ENCODE assay signal across 8 mouse cellular contexts in genomic region chr12:98674627-98675143, GRCm38 (mm10). TPM values are rescaled to one million over a fixed set of nuclear protein-coding genes. Genes with fewer than 3 reads are reported as not detected.
A peak's percentile ranks its signal among the peaks of the same experiment; 100 is the strongest.
DNase-seq lines count a peak whose midpoint lies in the region; ATAC-seq and TF ChIP-seq lines count a peak whose summit lies in the region.

No protein-coding gene starts in this region.

- no peak overlapping the region for H3ac ChIP-seq in C2C12 (ENCODE audit: control insufficient read depth, insufficient read length, low read depth)

- H3K27me3 ChIP-seq in C2C12 (ENCODE audit: control insufficient read depth, insufficient read depth, insufficient read length), result no peaks in the 10 kb centered on the region
- H3K27me3 ChIP-seq in heart, embryonic 11.5 days (ENCODE audit: control insufficient read depth, insufficient read depth, low read length), result no peaks in the 10 kb centered on the region
- no peaks in the 10 kb centered on the region for H3K27me3 ChIP-seq in kidney, embryonic 15.5 days

- ATAC-seq in erythroblast, adult 5-6 weeks (replicated peaks; ENCODE audit: low FRiP score, poor library complexity, severe bottlenecking), result peak; percentile 90
- peak; percentile 57 for ATAC-seq in heart, embryonic 11.5 days (replicated peaks; ENCODE audit: insufficient number of reproducible peaks, low FRiP score, low TSS enrichment)
- peak; percentile 94 for ATAC-seq in kidney, embryonic 15.5 days (replicated peaks; ENCODE audit: low FRiP score)

- no peaks in the 10 kb centered on the region for H3K79me3 ChIP-seq in C2C12 (ENCODE audit: low read depth)

- H3K79me2 ChIP-seq in C2C12 (ENCODE audit: control insufficient read depth, insufficient read depth), result no peaks in the 10 kb centered on the region

- peak; percentile 26 for TF ChIP-seq CTCF in C2C12 (IDR thresholded peaks at IDR 0.05; ENCODE audit: control insufficient read depth, insufficient read depth, insufficient read length)
- TF ChIP-seq CTCF in brain, embryonic 14.5 days (IDR thresholded peaks at IDR 0.05; ENCODE audit: borderline replicate concordance, extremely low read depth, insufficient read depth, insufficient read length), result peak; percentile 78

- WGBS in heart, embryonic 11.5 days (ENCODE audit: insufficient replicate concordance), result 6% methylated on average over 9 of the region's 9 CpGs
- WGBS in kidney, embryonic 15.5 days, result 8% methylated on average over 9 of the region's 9 CpGs

- peak; percentile 90 for DNase-seq in brain, embryonic 14.5 days (ENCODE audit: low read depth)
- peak; percentile 75 for DNase-seq in liver
- peak; percentile 20 to 25 for DNase-seq in monocyte, adult 2 months (ENCODE audit: low read depth in 1 of 2, low spot score in 2 of 2)
- peak; percentile 52 to 54 for DNase-seq in spleen, postnatal 36 days (ENCODE audit: low spot score in 2 of 2)

- peak overlapping the region; percentile 62 for H3K4me2 ChIP-seq in heart, embryonic 11.5 days
- peak overlapping the region; percentile 61 for H3K4me2 ChIP-seq in kidney, embryonic 15.5 days

- no peaks in the 10 kb centered on the region for H3K9me3 ChIP-seq in heart, embryonic 11.5 days (replicated peaks; ENCODE audit: control insufficient read depth, low read length)
- no peaks in the 10 kb centered on the region for H3K9me3 ChIP-seq in kidney, embryonic 15.5 days (replicated peaks)

- 0 out of 2 replicates have a peak overlapping the region, but pooled peaks have one; percentile 39 for H3K9ac ChIP-seq in heart, embryonic 11.5 days (ENCODE audit: low read depth, low read length)
- H3K9ac ChIP-seq in kidney, embryonic 15.5 days, result peak overlapping the region; percentile 22; the same call in 1 of the 2 replicates

- peak overlapping the region; percentile 66 for H3K27ac ChIP-seq in heart, embryonic 11.5 days (ENCODE audit: low read depth, low read length)
- peak overlapping the region; percentile 76 for H3K27ac ChIP-seq in kidney, embryonic 15.5 days

- no peak overlapping the region for H3K4me3 ChIP-seq in C2C12 (ENCODE audit: insufficient read depth, poor library complexity, severe bottlenecking)
- peak overlapping the region; percentile 36 for H3K4me3 ChIP-seq in heart, embryonic 11.5 days (ENCODE audit: low read depth, low read length)
- peak overlapping the region; percentile 39 for H3K4me3 ChIP-seq in kidney, embryonic 15.5 days (replicated peaks)

- TF ChIP-seq POLR2A in brain, embryonic 14.5 days (IDR thresholded peaks at IDR 0.05; ENCODE audit: borderline replicate concordance, extremely low read depth, insufficient read depth, insufficient read length, poor library complexity, severe bottlenecking), result no peak

- H3K36me3 ChIP-seq in C2C12 (ENCODE audit: control insufficient read depth, insufficient read depth), result peaks cover 45% of the 10 kb centered on the region
- H3K36me3 ChIP-seq in heart, embryonic 11.5 days (ENCODE audit: control insufficient read depth, insufficient read depth, low read length), result peaks cover 4% of the 10 kb centered on the region; the same call in 1 of the 2 replicates
- peaks cover 24% of the 10 kb centered on the region for H3K36me3 ChIP-seq in kidney, embryonic 15.5 days

- H3K4me1 ChIP-seq in heart, embryonic 11.5 days (ENCODE audit: control insufficient read depth, insufficient read depth, low read length), result 0 out of 2 replicates have a peak, but pooled peaks cover 2% of the 10 kb centered on the region
- H3K4me1 ChIP-seq in kidney, embryonic 15.5 days, result no peaks in the 10 kb centered on the region; the same call in 1 of the 2 replicates

TF ChIP-seq in C2C12, 6 proteins besides CTCF, POLR2A, EP300 and RAD21:
- TF ChIP-seq MYOG (IDR thresholded peaks at IDR 0.05; ENCODE audit: control insufficient read depth, extremely low read depth, insufficient read length) (no peak), USF1 (IDR thresholded peaks at IDR 0.05; ENCODE audit: low read depth) (no peak), CEBPB (IDR thresholded peaks at IDR 0.05; ENCODE audit: low read depth) (no peak), MAX (IDR thresholded peaks at IDR 0.05) (no peak), FOSL1 (IDR thresholded peaks at IDR 0.05; ENCODE audit: insufficient read depth, low read length, poor library complexity, severe bottlenecking) (no peak), MYOD1 (IDR thresholded peaks at IDR 0.05; ENCODE audit: control insufficient read depth, insufficient read length, low read depth) (no peak)

RNA-seq across cellular contexts. Expression of gene Spata7, which starts 46.7 kb away (rescaled TPM):
- 2.7 TPM for polyA plus RNA-seq in C2C12 (2012; fragmentation: generic; extraction: Trizol)
- polyA plus RNA-seq in brain, embryonic 14.5 days (2012; rRNA removed), result 14.1 and 16.9 TPM in 2 replicates
- not detected in 2 replicates for total RNA-seq in erythroblast, adult 5-6 weeks (2015; ENCODE audit: low replicate concordance)
- 0.98 and 1.1 TPM in 2 replicates for total RNA-seq in erythroblast, adult 5-6 weeks (2017; ENCODE audit: low replicate concordance)
- 11.8 and 14.6 TPM in 2 replicates for polyA plus RNA-seq in heart, embryonic 11.5 days (2014; fragmentation: Nextera tagmentation; extraction: Ambion mirVana)
- polyA plus RNA-seq in kidney, embryonic 15.5 days (2015; fragmentation: Nextera tagmentation; extraction: Ambion mirVana), result 17.5 and 18.0 TPM in 2 replicates

Comparison
In these comparisons a context has a peak if more than half of its experiments do, and no peak if none do; other contexts are left out.
1. DNase-seq: peak in every context shown above with its lines; median percentile 90 in brain, embryonic 14.5 days; 75 in liver; 53 in spleen, postnatal 36 days; 22 in monocyte, adult 2 months.